Mouse (Mus musculus): Measurements from ENCODE around the gene Cdk16. TPM values are rescaled to one million over a fixed set of nuclear protein-coding genes. Genes with fewer than 3 reads are reported as not detected.

Gene Cdk16
- polyA plus RNA-seq (2014; fragmentation: Illumina TruSeq; extraction: RNeasy Lipid Tissue Mini Kit (QIAGEN cat#74804); ENCODE audit: low read depth, low replicate concordance), result 38.8 TPM

DNA sequence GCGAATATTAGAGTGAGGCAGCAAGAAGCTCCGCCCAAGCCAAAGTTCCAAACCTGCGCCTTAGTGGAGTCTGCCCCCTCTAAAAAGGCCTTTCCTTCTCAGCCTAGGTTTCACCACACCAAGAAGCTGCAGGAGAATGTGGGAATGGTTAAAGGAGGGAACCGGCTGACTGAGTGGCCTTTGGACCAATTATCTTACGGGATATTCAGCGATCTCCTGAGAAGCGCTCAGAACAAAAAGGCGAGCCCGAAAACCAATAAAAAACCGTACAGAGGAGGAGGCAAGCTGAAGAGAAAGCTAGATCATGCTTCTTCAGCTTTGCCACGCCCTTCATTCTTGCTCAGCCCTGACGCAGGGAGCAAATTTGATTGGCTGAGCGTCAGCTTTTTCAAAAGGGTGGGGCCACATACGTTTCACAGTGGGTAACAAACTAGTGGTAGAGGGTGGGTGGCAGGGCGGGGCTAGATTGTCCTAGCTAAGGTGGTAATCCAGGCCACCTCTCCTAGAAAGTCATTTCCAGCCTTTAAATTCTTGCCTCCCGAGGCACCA is at the start of gene Cdk16:
Gene Cdk16 (plus strand): TSS at position 436 of the 549 bp plus-strand sequence.

DNA sequence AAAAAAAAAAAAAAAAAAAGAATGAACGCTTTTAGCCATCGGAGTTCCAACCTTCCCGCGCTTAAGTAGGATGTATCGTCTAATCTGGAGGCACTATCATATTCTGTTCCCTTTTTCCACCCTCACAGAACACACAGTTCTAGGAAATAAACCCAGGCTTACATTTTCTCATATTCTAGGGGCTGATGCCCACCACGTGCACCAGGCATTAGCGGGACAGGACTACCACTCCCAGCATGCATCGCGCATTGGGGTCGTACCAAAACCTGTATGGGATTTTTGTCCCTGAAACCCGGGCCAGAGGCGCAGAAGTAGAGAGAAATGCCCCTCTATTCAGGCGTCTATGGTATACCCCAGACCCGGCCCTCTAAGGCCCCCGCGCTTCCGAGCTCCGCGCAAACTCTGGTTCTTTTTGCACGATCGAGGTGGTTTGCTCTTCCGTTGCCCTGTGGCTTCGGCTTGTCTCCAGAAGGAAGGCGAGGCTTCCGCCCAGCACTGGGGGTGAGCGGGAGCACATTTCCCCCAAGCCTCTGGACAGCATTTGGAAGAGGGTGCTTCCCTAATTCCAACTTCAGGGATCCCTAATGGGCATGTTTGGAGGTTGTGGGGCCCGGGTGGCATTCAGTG is 29.6 kb upstream of the Cdk16 start, which contains the start of gene Uba1:
Gene Uba1 (plus strand): TSS at position 301 of the 627 bp plus-strand sequence.

DNA sequence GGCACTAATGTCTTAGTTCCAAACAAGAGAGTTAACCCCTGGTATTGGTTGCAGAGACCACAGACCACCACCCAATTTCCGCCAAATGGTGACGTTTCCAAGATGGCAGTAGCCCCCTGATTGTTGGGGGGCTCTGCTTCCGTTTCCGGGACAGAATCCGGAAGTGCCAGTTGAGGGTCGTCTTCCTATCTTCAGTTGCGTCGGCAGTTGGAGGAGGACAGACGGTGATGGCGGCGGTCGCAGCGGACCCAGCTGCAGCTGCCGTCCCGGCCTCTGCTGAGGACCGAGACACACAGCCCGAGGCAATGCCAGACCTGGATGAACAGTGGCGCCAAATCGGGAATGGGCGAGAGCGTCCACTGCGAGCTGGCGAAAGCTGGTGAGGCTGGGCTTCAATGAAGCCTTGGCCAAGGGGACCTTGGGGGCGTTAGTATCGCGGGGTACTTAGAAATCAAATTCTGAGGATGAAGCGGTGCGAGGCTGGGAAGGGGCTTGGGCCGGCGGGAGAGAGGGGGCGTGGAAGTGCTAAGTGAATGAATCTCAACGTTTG is 16.1 kb downstream of the Cdk16 start, which contains the start of gene Usp11:
Gene Usp11 (plus strand): TSS at position 166 of the 550 bp plus-strand sequence.

Other genes with a start within 250 kb of the Cdk16 start
- gene Rgn, start 138.2 kb upstream of the Cdk16 start, polyA plus RNA-seq (2014; fragmentation: Illumina TruSeq; extraction: RNeasy Lipid Tissue Mini Kit (QIAGEN cat#74804); ENCODE audit: low read depth, low replicate concordance), result 8.8 TPM
- 6.1 TPM for gene Rbm10, start 70.5 kb upstream of the Cdk16 start, polyA plus RNA-seq (2014; fragmentation: Illumina TruSeq; extraction: RNeasy Lipid Tissue Mini Kit (QIAGEN cat#74804); ENCODE audit: low read depth, low replicate concordance)
- 48.1 TPM for gene Ndufb11, start 70.3 kb upstream of the Cdk16 start, polyA plus RNA-seq (2014; fragmentation: Illumina TruSeq; extraction: RNeasy Lipid Tissue Mini Kit (QIAGEN cat#74804); ENCODE audit: low read depth, low replicate concordance)
- 233 TPM for gene Uba1, start 29.6 kb upstream of the Cdk16 start, polyA plus RNA-seq (2014; fragmentation: Illumina TruSeq; extraction: RNeasy Lipid Tissue Mini Kit (QIAGEN cat#74804); ENCODE audit: low read depth, low replicate concordance)
- gene Usp11, start 16.0 kb downstream of the Cdk16 start, polyA plus RNA-seq (2014; fragmentation: Illumina TruSeq; extraction: RNeasy Lipid Tissue Mini Kit (QIAGEN cat#74804); ENCODE audit: low read depth, low replicate concordance), result 11.5 TPM
- gene Araf, start 109.9 kb downstream of the Cdk16 start, polyA plus RNA-seq (2014; fragmentation: Illumina TruSeq; extraction: RNeasy Lipid Tissue Mini Kit (QIAGEN cat#74804); ENCODE audit: low read depth, low replicate concordance), result 136 TPM
- 7.8 TPM for gene Timp1, start 182.2 kb downstream of the Cdk16 start, polyA plus RNA-seq (2014; fragmentation: Illumina TruSeq; extraction: RNeasy Lipid Tissue Mini Kit (QIAGEN cat#74804); ENCODE audit: low read depth, low replicate concordance)
- 12.4 TPM for gene Syn1, start 233.1 kb downstream of the Cdk16 start, polyA plus RNA-seq (2014; fragmentation: Illumina TruSeq; extraction: RNeasy Lipid Tissue Mini Kit (QIAGEN cat#74804); ENCODE audit: low read depth, low replicate concordance)
- gene Cfp, start 243.6 kb downstream of the Cdk16 start, polyA plus RNA-seq (2014; fragmentation: Illumina TruSeq; extraction: RNeasy Lipid Tissue Mini Kit (QIAGEN cat#74804); ENCODE audit: low read depth, low replicate concordance), result not detected